Mouse (Mus musculus) lung, adult 2 months (tissue): Measurements from ENCODE around the gene Cdk14.

Experiments
- CTCF ChIP-seq: fragments of 200-500 bp; IDR thresholded peaks from 2 replicates; pipeline ENCODE4 v1.5.1; 2011; ENCODE audit warnings: mild to moderate bottlenecking, low read length, control low read depth; ENCODE audit not compliant: insufficient read depth
- POLR2A ChIP-seq: fragments of 200-500 bp; IDR thresholded peaks from 2 replicates; pipeline ENCODE4 v1.6.1; 2011; ENCODE audit warnings: low read depth, mild to moderate bottlenecking, control low read depth, low read length, borderline replicate concordance; ENCODE audit errors: extremely low read depth

- TF ChIP-seq POLR2A (no peak), CTCF (no peak)
Measured at GRCm38 (mm10) chr5:4894988-4895387, 525.1 kb downstream of the Cdk14 start.
